Mouse (Mus musculus) embryonic stem cell, embryonic (primary cell): ENCODE results near the gene Zfp408.

Experiments
- CTCF ChIA-PET, 4 experiments: fragments of 300-600 bp in 2 of 4; fragments of 350-600 bp in 2 of 4; sonication (Branson Sonifier 250); formaldehyde crosslinking; loops; one replicate each; lab custom pipeline; 2022; ENCODE audit warnings: inconsistent platforms in 2 of 4; lab: Charles Lee
- POLR2A ChIA-PET, 4 experiments: fragments of 300-600 bp in 2 of 4; fragments of 350-600 bp in 2 of 4; sonication (Branson Sonifier 250); formaldehyde crosslinking; loops; one replicate each; lab custom pipeline; 2022; ENCODE audit warnings: antibody characterized with exemption in 4 of 4, inconsistent platforms in 1 of 4; lab: Charles Lee

Zfp408 gene

GRCm38 (mm10) chr2:91649553-91650359, at the start of gene Zfp408, which contains the start of gene Arhgap1:
Zfp408 (minus strand) TSS chr2:91649791.
Arhgap1 (plus strand) TSS chr2:91649860.
- ChIA-PET POLR2A (interaction anchor here in 3 of 4 experiments (0.6 to 11.8 kb wide), 50 partner anchors 9 to 588 kb away, joined by 3 to 108 read pairs (median 4); partner anchors contain the start of genes F2 (in 3 of the 3), 1110051M20Rik (in 2 of the 3), Ambra1 (in 2 of the 3) and Atg13 (in 2 of the 3)), CTCF (interaction anchor here in 2 of 4 experiments (0.7 to 6.3 kb wide), 5 partner anchors 9 to 588 kb away, joined by 3 to 39 read pairs (median 3); partner anchors contain the start of gene F2 (in 1 of the 2))

DNA sequence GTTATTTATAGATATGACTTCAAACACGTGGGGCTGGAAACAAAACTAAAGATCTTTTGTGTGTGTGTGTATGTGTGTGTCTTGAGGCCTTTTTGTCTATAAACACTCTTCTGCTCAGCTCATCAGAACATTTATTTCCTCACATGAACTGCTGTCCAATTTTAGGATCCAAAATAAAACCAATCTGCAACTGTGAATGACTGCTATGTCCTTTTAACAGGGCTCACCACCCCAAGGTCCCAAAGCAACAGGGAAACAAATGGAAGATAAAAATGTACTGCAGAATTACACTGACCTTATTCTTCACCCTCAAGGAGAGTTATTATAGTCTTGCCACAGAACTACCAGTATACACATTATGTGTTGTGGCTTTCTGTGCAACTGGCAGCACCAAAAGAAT, 49.6 kb upstream of the Zfp408 start:
- CTCF ChIA-PET: no interaction called here

GRCm38 (mm10) chr2:91696225-91696590, 46.6 kb upstream of the Zfp408 start:
- ChIA-PET CTCF (interaction anchor here in 1 of 4 experiments (1.3 kb wide), 1 partner anchor 26 kb away, joined by 3 read pairs; no protein-coding TSS in a partner anchor), POLR2A (interaction anchor here in 2 of 4 experiments (1.3 to 6.0 kb wide), 6 partner anchors 8 to 46 kb away, joined by 3 to 33 read pairs (median 3); partner anchors contain the start of genes Atg13 (in 2 of the 2), Harbi1 (in 2 of the 2), Arhgap1 (in 1 of the 2) and Zfp408 (in 1 of the 2))

More for the DNA sequence above, 49.6 kb upstream of the Zfp408 start:
- POLR2A ChIA-PET: interaction anchor here in 2 of 4 experiments (0.9 to 6.0 kb wide), 8 partner anchors 10 to 70 kb away, joined by 3 to 33 read pairs (median 4); partner anchors contain the start of genes Atg13 (in 2 of the 2), Harbi1 (in 2 of the 2), Ambra1 (in 1 of the 2) and Arhgap1 (in 1 of the 2)

DNA sequence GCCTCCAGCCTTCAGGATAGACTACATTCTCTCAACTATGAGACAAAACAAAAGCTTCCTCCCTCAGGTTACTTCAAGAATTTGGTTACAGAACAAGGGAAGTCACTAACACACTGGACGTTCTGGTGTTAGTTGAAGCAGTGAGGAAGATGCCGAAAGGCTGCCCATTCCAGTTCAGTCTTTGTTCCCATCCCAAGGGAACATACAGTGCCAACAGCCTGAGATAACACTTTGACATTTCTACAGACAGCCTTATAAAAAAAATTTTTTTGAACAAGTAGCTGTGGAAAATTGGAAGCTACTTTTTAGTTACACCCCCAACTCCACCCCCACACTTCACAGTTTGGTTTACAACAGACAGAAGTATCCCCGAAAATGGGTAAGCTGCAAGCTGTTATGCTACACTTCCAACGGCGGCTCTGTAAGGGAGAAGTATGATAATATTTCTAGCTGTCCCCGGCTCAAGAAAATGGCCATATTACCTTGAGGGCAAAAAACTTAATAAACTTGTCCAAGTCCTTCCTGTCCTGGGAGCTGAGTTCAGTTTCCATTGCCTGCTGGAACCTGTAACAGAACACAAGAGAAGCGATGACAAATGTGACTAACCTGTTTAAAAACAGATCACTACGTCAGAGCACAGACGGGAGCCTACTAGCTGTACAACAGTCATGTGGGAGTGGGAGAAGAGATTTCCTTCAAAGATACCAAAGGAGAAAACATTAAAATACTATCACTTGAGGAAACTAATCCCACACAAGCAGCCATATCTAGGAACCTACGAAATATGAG, 46.0 kb upstream of the Zfp408 start:
- ChIA-PET CTCF (interaction anchor here in 1 of 4 experiments (1.3 kb wide), 1 partner anchor 27 kb away, joined by 3 read pairs; no protein-coding TSS in a partner anchor), POLR2A (interaction anchor here in 2 of 4 experiments (1.3 to 6.0 kb wide), 6 partner anchors 8 to 46 kb away, joined by 3 to 33 read pairs (median 3); partner anchors contain the start of genes Atg13 (in 2 of the 2), Harbi1 (in 2 of the 2), Arhgap1 (in 1 of the 2) and Zfp408 (in 1 of the 2))

- POLR2A ChIA-PET: interaction anchor here in 3 of 4 experiments (0.6 to 4.6 kb wide), 7 partner anchors 8 to 137 kb away, joined by 3 to 26 read pairs (median 4); partner anchors contain the start of genes Atg13 (in 1 of the 3) and Harbi1 (in 1 of the 3)
- CTCF ChIA-PET: no interaction called here
These were observed 39.9 kb upstream of the Zfp408 start for GRCm38 (mm10) chr2:91689452-91689851.

DNA sequence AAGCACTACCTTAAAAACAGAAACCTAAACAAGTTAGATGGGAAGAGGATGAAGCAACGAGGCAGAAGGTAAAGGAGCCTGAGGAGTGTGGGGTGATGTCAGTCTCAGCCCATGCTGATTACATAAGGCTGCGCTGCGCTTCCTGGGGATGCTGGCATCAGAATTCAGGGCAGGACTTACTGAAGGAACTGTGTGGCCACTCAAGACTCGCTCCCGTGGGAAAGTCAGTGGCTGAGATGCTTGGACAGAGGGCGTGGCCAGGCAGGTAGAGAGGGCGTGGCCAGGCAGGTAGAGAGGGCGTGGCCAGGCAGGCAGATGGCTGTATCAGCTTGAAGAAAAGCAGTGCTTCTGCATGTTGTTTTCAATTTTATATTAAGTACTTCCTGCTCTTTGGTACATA, 34.3 kb upstream of the Zfp408 start:
- POLR2A ChIA-PET: interaction anchor here in 2 of 4 experiments (0.8 to 2.3 kb wide), 10 partner anchors 8 to 157 kb away, joined by 3 to 11 read pairs (median 4); partner anchors contain the start of genes Ambra1 (in 1 of the 2), Ckap5 (in 1 of the 2) and Harbi1 (in 1 of the 2)
- CTCF ChIA-PET: interaction anchor here in 3 of 4 experiments (0.9 to 1.6 kb wide), 5 partner anchors 10 to 31 kb away, joined by 3 to 7 read pairs (median 4); no protein-coding TSS in a partner anchor

GRCm38 (mm10) chr2:91682850-91683249, 33.3 kb upstream of the Zfp408 start:
- ChIA-PET CTCF (interaction anchor here (0.5 to 1.6 kb wide), 20 partner anchors 8 to 1269 kb away, joined by 3 to 8 read pairs (median 4); partner anchors contain the start of genes Atg13 (in 1 of the 4) and Harbi1 (in 1 of the 4)), POLR2A (interaction anchor here in 2 of 4 experiments (0.6 to 2.3 kb wide), 17 partner anchors 9 to 172 kb away, joined by 3 to 11 read pairs (median 4); partner anchors contain the start of genes Ambra1 (in 2 of the 2), Harbi1 (in 2 of the 2), Atg13 (in 1 of the 2) and Ckap5 (in 1 of the 2))

- ChIA-PET POLR2A (interaction anchor here in 2 of 4 experiments (0.6 kb wide), 3 partner anchors 226 to 412 kb away, joined by 3 to 8 read pairs (median 3); partner anchors contain the start of gene Arfgap2 (in 1 of the 2)), CTCF (no interaction called here)
These were observed 27.4 kb upstream of the Zfp408 start for GRCm38 (mm10) chr2:91676961-91677360.

GRCm38 (mm10) chr2:91676420-91676819, 26.8 kb upstream of the Zfp408 start:
- ChIA-PET POLR2A (no interaction called here), CTCF (no interaction called here)

DNA sequence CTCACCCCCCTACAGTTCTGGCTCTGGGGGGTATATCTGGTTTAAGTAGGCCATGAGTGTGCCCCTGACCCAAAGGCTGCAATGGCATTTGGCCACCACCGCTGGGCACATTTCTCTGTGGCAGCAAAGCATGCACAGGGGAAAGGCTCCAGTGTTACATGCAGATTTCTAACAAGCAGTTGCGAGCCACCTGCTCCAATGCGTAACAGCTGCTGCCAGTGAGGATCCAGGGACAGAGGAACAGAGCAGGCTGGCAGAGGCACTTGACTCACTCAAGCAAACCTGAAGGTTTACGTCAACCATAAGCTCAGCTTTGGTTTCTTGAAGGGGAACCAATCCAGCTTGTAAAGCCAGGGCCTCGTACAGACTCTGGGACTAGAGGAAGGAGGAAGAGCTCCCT, 25.3 kb upstream of the Zfp408 start:
- POLR2A ChIA-PET: interaction anchor here in 3 of 4 experiments (0.6 to 3.1 kb wide), 8 partner anchors 8 to 50 kb away, joined by 3 to 14 read pairs (median 3); partner anchors contain the start of gene F2 (in 1 of the 3)
- CTCF ChIA-PET: interaction anchor here in 2 of 4 experiments (1.1 to 1.6 kb wide), 3 partner anchors 8 to 19 kb away, joined by 3 to 6 read pairs (median 4); no protein-coding TSS in a partner anchor

DNA sequence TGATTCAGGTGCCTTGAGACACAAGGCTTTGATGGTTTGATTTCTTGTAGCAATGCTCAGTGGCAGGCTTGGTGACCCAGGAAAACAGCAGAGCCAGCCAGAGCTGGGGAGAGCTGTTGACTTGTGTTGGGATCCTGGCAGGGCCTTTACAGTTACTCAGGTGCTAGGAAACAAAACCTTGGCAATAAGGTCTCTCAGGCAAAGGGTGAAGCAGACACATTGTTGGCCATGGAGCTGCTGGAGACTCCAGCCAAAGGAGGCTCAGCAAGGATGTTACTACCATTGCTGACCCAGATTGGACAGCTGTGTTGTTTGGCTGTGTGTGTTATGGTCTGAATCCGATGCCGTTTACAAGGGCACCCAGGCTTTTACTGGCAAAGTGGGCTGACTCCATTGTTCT, 24.0 kb upstream of the Zfp408 start:
- ChIA-PET CTCF (interaction anchor here in 2 of 4 experiments (1.4 to 1.8 kb wide), 4 partner anchors 10 to 17 kb away, joined by 4 to 7 read pairs (median 6); no protein-coding TSS in a partner anchor), POLR2A (interaction anchor here in 3 of 4 experiments (0.6 to 8.4 kb wide), 23 partner anchors 8 to 382 kb away, joined by 3 to 40 read pairs (median 3); partner anchors contain the start of genes Ambra1 (in 2 of the 3), Arhgap1 (in 2 of the 3), Zfp408 (in 2 of the 3) and Atg13 (in 1 of the 3))

GRCm38 (mm10) chr2:91670038-91670437, 20.4 kb upstream of the Zfp408 start:
- CTCF ChIA-PET: interaction anchor here in 2 of 4 experiments (1.0 to 1.8 kb wide), 2 partner anchors 13 to 24 kb away, joined by 3 to 4 read pairs; no protein-coding TSS in a partner anchor
- POLR2A ChIA-PET: interaction anchor here in 2 of 4 experiments (0.7 to 8.4 kb wide), 4 partner anchors 12 to 41 kb away, joined by 3 to 40 read pairs (median 20); partner anchors contain the start of genes Atg13 (in 1 of the 2) and Harbi1 (in 1 of the 2)

DNA sequence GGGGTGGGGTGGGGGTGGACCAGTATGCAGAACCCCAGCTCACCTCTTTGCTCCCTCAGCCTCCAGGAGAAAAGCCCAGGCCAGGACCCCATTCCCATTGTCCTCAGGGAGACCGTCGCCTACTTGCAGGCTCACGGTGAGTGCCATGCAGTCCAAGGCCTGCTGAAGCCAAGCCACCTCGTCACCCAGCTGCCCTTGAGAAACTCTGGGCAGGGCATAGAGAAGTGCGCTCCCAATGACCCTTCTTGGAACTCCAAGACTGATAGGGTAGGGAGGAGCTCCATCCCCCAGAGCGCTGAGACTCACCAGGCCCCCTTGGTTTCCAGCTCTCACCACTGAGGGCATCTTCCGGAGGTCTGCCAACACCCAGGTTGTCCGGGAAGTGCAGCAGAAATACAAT, 19.7 kb upstream of the Zfp408 start:
- POLR2A ChIA-PET: interaction anchor here in 2 of 4 experiments (0.7 to 8.4 kb wide), 8 partner anchors 9 to 32 kb away, joined by 3 to 40 read pairs (median 4); no protein-coding TSS in a partner anchor
- CTCF ChIA-PET: interaction anchor here in 2 of 4 experiments (1.0 to 4.4 kb wide), 3 partner anchors 13 to 23 kb away, joined by 3 to 19 read pairs (median 4); no protein-coding TSS in a partner anchor

- ChIA-PET POLR2A (interaction anchor here in 3 of 4 experiments (0.7 to 8.4 kb wide), 18 partner anchors 9 to 43 kb away, joined by 3 to 40 read pairs (median 6); partner anchors contain the start of genes Arhgap1 (in 2 of the 3), Atg13 (in 2 of the 3), F2 (in 2 of the 3) and Harbi1 (in 2 of the 3)), CTCF (interaction anchor here (0.5 to 4.4 kb wide), 5 partner anchors 11 to 251 kb away, joined by 3 to 19 read pairs (median 5); no protein-coding TSS in a partner anchor)
These were observed 18.2 kb upstream of the Zfp408 start for GRCm38 (mm10) chr2:91667747-91668146.

DNA sequence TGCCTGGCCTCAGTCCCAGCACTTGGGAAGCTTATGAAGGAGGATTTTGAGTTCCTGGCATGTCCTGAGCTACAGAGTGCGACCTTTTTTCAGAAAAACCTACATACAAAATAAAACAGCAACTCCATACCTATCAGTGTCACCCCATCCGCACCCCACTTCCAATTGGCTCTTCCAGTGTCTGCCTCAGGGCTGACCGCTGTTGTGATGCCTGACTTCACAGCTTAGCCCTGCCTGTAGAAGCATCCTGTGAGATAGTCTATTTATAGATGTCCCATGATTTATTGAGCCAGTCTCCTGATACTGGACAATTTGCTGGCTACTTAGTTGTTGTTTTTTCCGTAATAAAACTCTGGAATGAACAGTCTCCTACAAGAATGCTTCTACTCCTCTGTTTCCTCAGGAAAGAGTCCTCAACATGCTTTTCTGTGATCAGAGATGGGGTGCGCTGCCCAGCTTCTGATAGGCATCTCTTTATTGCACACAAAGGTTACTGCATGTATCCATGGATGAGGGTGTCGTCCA, 16.9 kb upstream of the Zfp408 start:
- ChIA-PET CTCF (interaction anchor here in 1 of 4 experiments (4.4 kb wide), 1 partner anchor 10 kb away, joined by 19 read pairs; no protein-coding TSS in a partner anchor), POLR2A (interaction anchor here in 2 of 4 experiments (0.5 to 8.4 kb wide), 12 partner anchors 8 to 704 kb away, joined by 3 to 40 read pairs (median 6); partner anchors contain the start of genes Arhgap1 (in 1 of the 2), F2 (in 1 of the 2) and Zfp408 (in 1 of the 2))

- POLR2A ChIA-PET: interaction anchor here in 1 of 4 experiments (1.0 kb wide), 1 partner anchor 15 kb away, joined by 3 read pairs; the partner anchor contains the start of genes Arhgap1 and Zfp408
- CTCF ChIA-PET: no interaction called here
These were observed 15.2 kb upstream of the Zfp408 start for GRCm38 (mm10) chr2:91664780-91665179.
